Mouse (Mus musculus) ovary, postnatal 14 days (tissue): Measurements from ENCODE around the gene Abtb2.

Experiments
- DNase-seq: peaks from one replicate; pipeline ENCODE4 v3.0.0; 2022; ENCODE audit warnings: low spot score

Abtb2 gene

GRCm38 (mm10) chr2:103661696-103662095 lies 95.6 kb downstream of the Abtb2 start:
- no peak for DNase-seq

- DNase-seq = no peak
Measured at GRCm38 (mm10) chr2:103662121-103662520, 96.0 kb downstream of the Abtb2 start.

DNA sequence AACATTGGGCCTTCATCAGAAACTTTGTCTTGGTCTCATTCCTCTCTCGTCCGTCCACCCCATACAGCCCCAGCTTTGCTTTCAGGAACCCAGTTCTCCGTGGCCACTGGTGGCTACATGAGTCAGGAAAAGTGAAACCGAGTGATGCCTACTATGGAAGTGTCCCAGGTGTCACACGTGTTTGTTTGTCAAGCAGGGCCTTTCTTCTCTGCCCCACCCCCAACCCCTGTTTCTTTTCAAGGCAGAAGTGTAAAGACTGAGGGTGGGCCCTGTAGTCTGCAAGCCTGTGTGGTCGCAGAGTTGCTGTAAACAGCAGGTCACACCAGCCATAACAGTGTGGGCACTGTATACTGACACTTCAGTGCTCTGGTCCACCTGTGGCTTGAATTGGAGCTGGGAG lies 98.2 kb downstream of the Abtb2 start:
- no peak for DNase-seq

GRCm38 (mm10) chr2:103667962-103668815 lies 102.1 kb downstream of the Abtb2 start:
- DNase-seq = peak; percentile 21

GRCm38 (mm10) chr2:103668939-103669338 lies 102.8 kb downstream of the Abtb2 start:
- DNase-seq = no peak

- no peak for DNase-seq
Measured at GRCm38 (mm10) chr2:103669561-103669960, 103.5 kb downstream of the Abtb2 start.

GRCm38 (mm10) chr2:103670276-103670680 lies 104.2 kb downstream of the Abtb2 start:
- DNase-seq = peak; percentile 54

DNA sequence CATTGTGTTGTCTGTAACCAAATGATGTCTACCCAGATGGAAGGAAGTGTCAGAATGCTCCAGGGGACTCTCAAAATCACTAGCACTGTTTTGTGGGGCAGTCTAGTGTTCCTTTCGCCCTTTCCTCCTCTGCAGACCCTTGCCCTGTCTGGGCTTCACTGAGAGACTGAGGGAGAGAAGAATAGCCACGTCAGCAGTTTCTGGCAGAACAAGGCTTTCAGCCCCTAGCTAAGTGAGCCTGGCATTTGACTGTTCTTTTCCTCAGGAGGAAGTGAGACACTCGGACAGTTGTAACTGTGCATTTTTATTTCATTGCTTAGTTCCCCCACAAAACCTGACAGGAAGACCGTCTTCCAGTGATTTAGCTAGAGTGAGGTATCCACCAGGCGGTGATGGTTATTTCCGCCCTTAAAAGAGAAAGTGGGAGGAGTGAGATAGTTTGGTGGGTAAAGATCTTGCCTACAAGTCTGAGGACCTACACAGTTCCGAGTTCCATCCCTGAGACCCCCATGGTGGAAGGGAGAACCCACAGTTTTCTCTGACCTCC lies 106.5 kb downstream of the Abtb2 start:
- DNase-seq = no peak

DNA sequence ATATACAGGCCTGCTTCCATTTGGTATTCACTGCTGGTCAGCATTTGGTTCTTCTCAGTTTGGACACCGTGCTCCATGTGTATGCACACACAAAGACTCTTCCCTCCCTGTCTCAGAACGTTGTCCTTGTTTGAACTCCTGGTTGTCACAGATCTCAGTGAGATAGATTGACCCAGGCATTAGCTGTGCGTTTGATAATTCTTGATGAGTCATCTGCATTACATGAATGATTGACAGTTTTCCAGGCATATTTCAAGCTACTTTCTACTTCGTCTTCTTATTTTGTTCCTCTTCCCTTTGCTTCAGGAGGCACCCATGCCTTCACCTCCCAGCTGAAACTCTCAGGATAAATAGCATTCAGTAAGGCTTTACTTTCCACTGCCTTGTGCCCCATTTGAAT lies 107.5 kb downstream of the Abtb2 start:
- DNase-seq = no peak

GRCm38 (mm10) chr2:103675391-103675790 lies 109.3 kb downstream of the Abtb2 start:
- DNase-seq = no peak

- DNase-seq = no peak
Measured at GRCm38 (mm10) chr2:103676808-103677207, 110.7 kb downstream of the Abtb2 start.

DNA sequence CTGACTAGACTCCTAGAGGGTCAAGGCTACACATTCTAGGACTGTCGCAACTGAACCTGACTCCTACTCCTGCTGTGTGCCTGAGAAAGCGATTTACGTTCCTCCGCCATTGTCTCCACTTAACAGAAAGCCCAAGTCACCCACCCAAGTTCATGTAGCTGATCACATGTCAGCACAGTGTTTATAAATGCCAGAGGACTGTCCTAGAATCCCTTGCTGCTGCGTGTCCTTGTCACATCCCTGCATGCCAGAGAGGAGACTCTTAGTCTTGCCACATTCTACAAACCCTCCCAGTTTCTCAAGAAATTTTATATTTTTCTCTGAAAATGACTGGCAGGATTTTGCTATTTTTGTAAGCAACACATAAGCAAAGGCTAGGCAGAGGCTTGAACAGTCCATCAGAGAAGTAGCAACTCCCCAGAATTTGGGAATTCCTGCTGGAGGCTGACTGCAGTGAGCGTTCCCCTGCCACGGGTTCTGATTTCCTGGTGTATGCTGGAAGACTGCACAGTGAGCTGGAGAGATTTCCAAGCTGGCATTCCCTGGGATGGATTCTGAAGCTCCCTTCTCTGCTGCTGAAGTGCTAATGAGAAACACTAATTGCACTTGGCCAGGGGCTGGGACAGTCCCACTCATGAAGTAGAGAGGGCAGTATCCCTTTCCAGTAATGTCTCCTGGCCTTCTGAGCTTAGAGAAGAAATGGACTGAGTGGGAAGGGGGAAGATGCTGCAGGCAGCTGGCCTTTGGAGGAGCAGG lies 111.7 kb downstream of the Abtb2 start:
- no peak for DNase-seq

DNA sequence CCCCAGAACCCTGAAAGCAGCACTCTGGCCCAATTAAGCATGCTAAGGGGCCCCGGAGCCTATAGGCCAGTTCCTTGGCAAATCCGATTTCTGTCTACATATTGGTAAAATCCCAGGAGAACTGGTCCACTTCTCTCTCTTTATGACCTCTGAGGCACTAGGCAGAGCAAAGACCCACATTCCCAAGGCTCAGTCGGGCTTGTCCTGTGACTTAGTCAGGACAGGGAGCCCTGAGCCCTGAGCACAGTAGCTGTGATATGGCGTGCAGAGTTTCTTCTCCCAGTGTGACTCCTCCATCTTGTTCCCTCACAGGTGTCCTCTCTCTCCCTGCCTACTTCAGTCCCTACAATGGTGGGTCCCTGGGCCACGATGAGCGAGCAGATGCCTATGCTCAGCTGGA lies 112.3 kb downstream of the Abtb2 start:
- no peak for DNase-seq

DNA sequence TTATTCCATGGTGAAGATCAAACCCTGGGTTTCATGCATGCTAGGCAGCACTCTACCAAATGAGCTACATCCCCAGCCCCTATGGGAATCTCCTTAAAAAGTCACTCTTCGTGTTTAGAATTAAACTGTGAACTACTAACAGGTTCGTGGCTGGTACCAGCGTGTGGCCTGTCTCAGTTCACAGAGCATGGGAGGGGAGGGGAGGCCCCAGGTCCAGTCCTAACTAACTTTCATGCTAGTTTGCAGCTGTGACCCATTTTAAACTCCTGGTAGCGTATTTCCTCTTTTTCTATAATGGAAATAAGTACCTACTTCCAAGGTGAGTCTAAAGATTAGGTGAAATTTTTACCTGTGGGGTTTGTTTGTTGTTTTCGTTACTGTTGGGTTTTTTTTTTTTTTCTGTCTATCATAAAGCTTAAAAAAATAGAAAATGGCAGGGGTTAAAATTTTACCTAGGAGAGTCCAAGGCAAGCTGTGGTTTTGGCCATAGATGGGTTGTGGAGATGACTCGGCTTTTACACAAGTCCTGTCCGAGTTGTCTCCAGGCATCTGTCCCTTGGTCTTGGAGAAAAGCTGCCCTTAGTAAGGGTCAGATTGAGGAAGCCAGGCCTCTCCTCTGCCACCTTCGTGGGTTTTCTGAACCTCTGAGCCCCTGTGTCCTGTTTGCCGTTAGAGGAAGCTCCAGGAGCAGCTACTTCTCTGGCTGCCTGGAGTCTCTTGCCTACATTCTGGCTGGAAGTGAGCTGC lies 114.4 kb downstream of the Abtb2 start:
- DNase-seq = no peak

- no peak for DNase-seq
Measured at GRCm38 (mm10) chr2:103681149-103681548, 115.0 kb downstream of the Abtb2 start.

DNA sequence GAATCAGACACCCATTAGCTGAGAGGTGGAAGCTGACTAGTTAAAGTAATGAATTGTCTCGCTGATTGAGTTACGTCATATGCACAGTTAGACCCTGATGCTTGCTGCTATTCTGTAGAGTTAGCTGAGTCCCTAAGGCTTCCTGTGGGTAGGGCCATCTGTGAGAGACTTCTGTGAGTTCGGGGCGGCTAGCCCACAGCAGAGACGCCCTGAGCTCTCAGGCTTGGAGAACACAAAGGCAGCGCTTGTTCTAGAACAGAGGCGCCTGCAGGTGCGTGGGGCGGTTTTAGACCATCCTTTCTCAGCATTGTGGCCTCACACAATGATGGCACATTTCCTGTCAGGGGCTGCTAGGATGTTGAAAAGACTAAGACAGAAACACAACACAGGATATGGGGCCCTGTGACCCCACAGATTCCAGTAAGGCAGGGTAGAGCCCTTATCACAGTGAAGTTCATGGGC lies 116.2 kb downstream of the Abtb2 start:
- DNase-seq = no peak

DNA sequence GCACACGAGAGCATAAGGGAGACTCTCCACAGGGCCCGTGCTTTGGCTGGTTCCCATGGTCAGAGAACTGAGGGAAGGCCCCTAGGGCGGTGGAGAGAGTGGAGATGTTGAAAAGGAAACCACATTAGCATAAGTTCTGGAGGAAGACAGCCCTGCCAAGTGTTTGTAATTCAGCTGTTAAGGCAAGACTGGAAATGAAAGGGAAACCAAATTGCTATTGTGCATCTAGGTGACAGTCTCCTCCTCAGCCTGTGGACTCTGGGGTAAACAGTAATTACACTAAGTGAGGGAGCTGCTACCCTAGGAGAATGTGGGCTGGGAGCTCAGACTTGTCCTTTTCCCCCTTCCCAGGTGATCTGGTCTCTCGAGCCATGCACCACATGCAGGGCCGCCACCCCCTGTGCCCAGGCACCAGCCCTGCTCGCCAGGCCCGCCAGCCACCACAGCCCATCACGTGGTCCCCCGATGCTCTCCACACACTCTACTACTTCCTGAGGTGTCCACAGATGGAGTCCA lies 116.9 kb downstream of the Abtb2 start:
- no peak for DNase-seq

GRCm38 (mm10) chr2:103684431-103684830 lies 118.3 kb downstream of the Abtb2 start:
- no peak for DNase-seq

DNA sequence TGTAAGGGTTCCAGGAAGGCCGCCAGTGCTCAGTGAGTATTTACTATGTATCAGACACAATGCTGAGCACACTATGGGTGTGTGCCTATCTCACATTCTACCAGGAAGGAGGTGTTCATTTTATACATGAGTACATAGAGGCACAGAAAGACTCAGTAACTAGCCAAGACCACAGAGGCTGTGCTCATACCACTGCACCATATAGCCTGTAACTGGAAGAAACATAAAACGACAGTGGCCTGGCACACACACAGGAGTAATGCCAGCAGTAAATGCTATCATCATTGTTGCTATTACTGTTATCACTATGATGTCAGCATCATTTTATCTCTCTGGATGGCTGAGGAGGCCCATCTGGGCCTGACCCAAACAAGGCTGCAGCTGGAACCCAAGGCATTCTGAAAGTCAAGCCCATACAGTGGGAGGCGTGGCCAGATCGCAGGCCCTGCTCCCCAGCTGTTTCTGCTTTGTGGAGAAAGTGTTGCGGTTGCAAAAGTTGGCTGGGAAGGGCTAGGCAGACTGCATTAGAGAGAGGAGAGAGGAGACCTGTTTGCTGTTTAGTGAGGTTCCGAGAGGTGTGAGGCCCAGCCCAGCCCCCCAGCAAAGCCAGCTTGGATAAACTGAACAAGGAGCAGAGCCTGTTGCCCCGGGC lies 118.9 kb downstream of the Abtb2 start:
- DNase-seq = no peak

- DNase-seq = no peak
Measured at GRCm38 (mm10) chr2:103685581-103685980, 119.5 kb downstream of the Abtb2 start.

- no peak for DNase-seq
Measured at GRCm38 (mm10) chr2:103687143-103687542, 121.0 kb downstream of the Abtb2 start.
